Mouse (Mus musculus): ENCODE results near the gene Akr1a1. TPM values are rescaled to one million over a fixed set of nuclear protein-coding genes. Genes with fewer than 3 reads are reported as not detected.

Gene Akr1a1
- polyA plus RNA-seq, 2 experiments: 676 to 826 TPM

GRCm38 (mm10) chr4:116657971-116658370, 6.5 kb upstream of the Akr1a1 start:
- no peak for TF ChIP-seq POLR2A (IDR thresholded peaks at IDR 0.05; ENCODE audit: borderline replicate concordance, extremely low read depth, insufficient read depth, insufficient read length)

GRCm38 (mm10) chr4:116655658-116656057, 4.2 kb upstream of the Akr1a1 start:
- TF ChIP-seq POLR2A (IDR thresholded peaks at IDR 0.05; ENCODE audit: borderline replicate concordance, extremely low read depth, insufficient read depth, insufficient read length): no peak
- Histone ChIP-seq H3K4me3 (replicated peaks; ENCODE audit: low read length) (no peak overlapping the region), H3K27me3 (ENCODE audit: control insufficient read depth, insufficient read depth, low read length) (no peaks in the 10 kb centered on the region), H3K4me2 (replicated peaks; ENCODE audit: low read depth, low read length, severe bottlenecking) (no peak overlapping the region), H3K9ac (ENCODE audit: low read depth, low read length, severe bottlenecking) (no peak overlapping the region), H3K27ac (replicated peaks; ENCODE audit: low read depth, low read length) (no peak overlapping the region), H3K36me3 (ENCODE audit: control insufficient read depth, insufficient read depth, low read length) (no peaks in the 10 kb centered on the region), H3K9me3 (ENCODE audit: control insufficient read depth, low read length) (no peaks in the 10 kb centered on the region), H3K4me1 (ENCODE audit: control insufficient read depth, insufficient read depth, low read length) (no peaks in the 10 kb centered on the region)
- DNase-seq (ENCODE audit: low spot score) (no peak), ATAC-seq (ENCODE audit: low FRiP score, low read depth) (no peak)
- WGBS: 60% methylated on average over 3 of the region's 3 CpGs

More at GRCm38 (mm10) chr4:116657971-116658370, 6.5 kb upstream of the Akr1a1 start:
- H3K4me2 ChIP-seq (replicated peaks; ENCODE audit: low read depth, low read length, severe bottlenecking): no peak overlapping the region
- 46% methylated on average over 3 of the region's 3 CpGs for WGBS
- H3K9me3 ChIP-seq (ENCODE audit: control insufficient read depth, low read length): no peaks in the 10 kb centered on the region
- H3K4me3 ChIP-seq (replicated peaks; ENCODE audit: low read length): no peak overlapping the region
- ATAC-seq (ENCODE audit: low FRiP score, low read depth) (no peak), DNase-seq (ENCODE audit: low spot score) (no peak)
- H3K4me1 ChIP-seq (ENCODE audit: control insufficient read depth, insufficient read depth, low read length): no peaks in the 10 kb centered on the region
- no peaks in the 10 kb centered on the region for H3K36me3 ChIP-seq (ENCODE audit: control insufficient read depth, insufficient read depth, low read length)
- no peaks in the 10 kb centered on the region for H3K27me3 ChIP-seq (ENCODE audit: control insufficient read depth, insufficient read depth, low read length)
- H3K9ac ChIP-seq (ENCODE audit: low read depth, low read length, severe bottlenecking): no peak overlapping the region
- no peak overlapping the region for H3K27ac ChIP-seq (replicated peaks; ENCODE audit: low read depth, low read length)

GRCm38 (mm10) chr4:116655100-116655499, 3.6 kb upstream of the Akr1a1 start:
- H3K9ac ChIP-seq (ENCODE audit: low read depth, low read length, severe bottlenecking): no peak overlapping the region
- no peaks in the 10 kb centered on the region for H3K27me3 ChIP-seq (ENCODE audit: control insufficient read depth, insufficient read depth, low read length)
- WGBS: 62% methylated on average over 2 of the region's 2 CpGs
- DNase-seq (ENCODE audit: low spot score) (no peak), ATAC-seq (ENCODE audit: low FRiP score, low read depth) (no peak)
- H3K4me3 ChIP-seq (replicated peaks; ENCODE audit: low read length): no peak overlapping the region
- H3K36me3 ChIP-seq (ENCODE audit: control insufficient read depth, insufficient read depth, low read length): no peaks in the 10 kb centered on the region
- H3K4me1 ChIP-seq (ENCODE audit: control insufficient read depth, insufficient read depth, low read length): peaks cover 2% of the 10 kb centered on the region
- H3K4me2 ChIP-seq (replicated peaks; ENCODE audit: low read depth, low read length, severe bottlenecking): no peak overlapping the region
- no peak overlapping the region for H3K27ac ChIP-seq (replicated peaks; ENCODE audit: low read depth, low read length)
- no peak for TF ChIP-seq POLR2A (IDR thresholded peaks at IDR 0.05; ENCODE audit: borderline replicate concordance, extremely low read depth, insufficient read depth, insufficient read length)
- no peaks in the 10 kb centered on the region for H3K9me3 ChIP-seq (ENCODE audit: control insufficient read depth, low read length)

- no peak overlapping the region for H3K9ac ChIP-seq (ENCODE audit: low read depth, low read length, severe bottlenecking)
- H3K27ac ChIP-seq (replicated peaks; ENCODE audit: low read depth, low read length): no peak overlapping the region
- no peak overlapping the region for H3K4me3 ChIP-seq (replicated peaks; ENCODE audit: low read length)
- no peak overlapping the region for H3K4me2 ChIP-seq (replicated peaks; ENCODE audit: low read depth, low read length, severe bottlenecking)
- DNase-seq (ENCODE audit: low spot score) (no peak), ATAC-seq (ENCODE audit: low FRiP score, low read depth) (no peak)
- H3K4me1 ChIP-seq (ENCODE audit: control insufficient read depth, insufficient read depth, low read length): peaks cover 5% of the 10 kb centered on the region
- 85% methylated on average over 6 of the region's 6 CpGs for WGBS
- H3K9me3 ChIP-seq (ENCODE audit: control insufficient read depth, low read length): no peaks in the 10 kb centered on the region
- no peak for TF ChIP-seq POLR2A (IDR thresholded peaks at IDR 0.05; ENCODE audit: borderline replicate concordance, extremely low read depth, insufficient read depth, insufficient read length)
- peaks cover 12% of the 10 kb centered on the region for H3K36me3 ChIP-seq (ENCODE audit: control insufficient read depth, insufficient read depth, low read length)
- H3K27me3 ChIP-seq (ENCODE audit: control insufficient read depth, insufficient read depth, low read length): no peaks in the 10 kb centered on the region
Observed at GRCm38 (mm10) chr4:116653228-116653627, 1.7 kb upstream of the Akr1a1 start.

- H3K27me3 ChIP-seq (ENCODE audit: control insufficient read depth, insufficient read depth, low read length): no peaks in the 10 kb centered on the region
- 8% methylated on average over 6 of the region's 6 CpGs for WGBS
- H3K4me2 ChIP-seq (replicated peaks; ENCODE audit: low read depth, low read length, severe bottlenecking): peak overlapping the region; percentile 87
- H3K4me1 ChIP-seq (ENCODE audit: control insufficient read depth, insufficient read depth, low read length): peaks cover 9% of the 10 kb centered on the region
- peak overlapping the region; percentile 39 for H3K27ac ChIP-seq (replicated peaks; ENCODE audit: low read depth, low read length)
- ATAC-seq (ENCODE audit: low FRiP score, low read depth) (peak; percentile 14; the same call in 1 of the 2 replicates), DNase-seq (ENCODE audit: low spot score) (no peak)
- peak overlapping the region; percentile 93 for H3K4me3 ChIP-seq (replicated peaks; ENCODE audit: low read length)
- peaks cover 23% of the 10 kb centered on the region for H3K36me3 ChIP-seq (ENCODE audit: control insufficient read depth, insufficient read depth, low read length)
- H3K9ac ChIP-seq (ENCODE audit: low read depth, low read length, severe bottlenecking): peak overlapping the region; percentile 98
- no peaks in the 10 kb centered on the region for H3K9me3 ChIP-seq (ENCODE audit: control insufficient read depth, low read length)
- no peak for TF ChIP-seq POLR2A (IDR thresholded peaks at IDR 0.05; ENCODE audit: borderline replicate concordance, extremely low read depth, insufficient read depth, insufficient read length)
Observed at GRCm38 (mm10) chr4:116651797-116652135, 286 bp upstream of the Akr1a1 start.

- H3K9me3 ChIP-seq (ENCODE audit: control insufficient read depth, low read length): no peaks in the 10 kb centered on the region
- peaks cover 32% of the 10 kb centered on the region for H3K36me3 ChIP-seq (ENCODE audit: control insufficient read depth, insufficient read depth, low read length)
- ATAC-seq (ENCODE audit: low FRiP score, low read depth) (no peak), DNase-seq (ENCODE audit: low spot score) (no peak)
- H3K4me3 ChIP-seq (replicated peaks; ENCODE audit: low read length): peak overlapping the region; percentile 93
- H3K4me2 ChIP-seq (replicated peaks; ENCODE audit: low read depth, low read length, severe bottlenecking): peak overlapping the region; percentile 87
- H3K4me1 ChIP-seq (ENCODE audit: control insufficient read depth, insufficient read depth, low read length): peaks cover 9% of the 10 kb centered on the region
- TF ChIP-seq POLR2A (IDR thresholded peaks at IDR 0.05; ENCODE audit: borderline replicate concordance, extremely low read depth, insufficient read depth, insufficient read length): no peak
- WGBS: 35% methylated on average over 5 of the region's 5 CpGs
- no peaks in the 10 kb centered on the region for H3K27me3 ChIP-seq (ENCODE audit: control insufficient read depth, insufficient read depth, low read length)
- peak overlapping the region; percentile 98 for H3K9ac ChIP-seq (ENCODE audit: low read depth, low read length, severe bottlenecking)
- peak overlapping the region; percentile 93 for H3K27ac ChIP-seq (replicated peaks; ENCODE audit: low read depth, low read length)
Observed at GRCm38 (mm10) chr4:116650365-116650764, 1.1 kb downstream of the Akr1a1 start.
